Mouse (Mus musculus): ENCODE results near the gene Sugp2.
A peak's percentile ranks its signal among the peaks of the same experiment; 100 is the strongest.

The Sugp2 gene

GRCm38 (mm10) chr8:70283136-70284077, 49.4 kb downstream of the Sugp2 start:
- peak; percentile 27 to 64 for DNase-seq

GRCm38 (mm10) chr8:70284421-70284820, 50.4 kb downstream of the Sugp2 start:
- no peak for DNase-seq

GRCm38 (mm10) chr8:70285304-70285703, 51.3 kb downstream of the Sugp2 start:
- DNase-seq: no peak

- no peak for DNase-seq
Measured at GRCm38 (mm10) chr8:70286737-70287136, 52.7 kb downstream of the Sugp2 start.

GRCm38 (mm10) chr8:70293988-70294405, 60.0 kb downstream of the Sugp2 start:
- DNase-seq: no peak

- no peak for DNase-seq
Measured at GRCm38 (mm10) chr8:70300881-70301280, 66.9 kb downstream of the Sugp2 start.

GRCm38 (mm10) chr8:70302358-70302890, 68.4 kb downstream of the Sugp2 start, which contains the start of the genes Ddx49 and Cope:
TSS of gene Ddx49 (minus strand) at chr8:70302489.
TSS of gene Cope (plus strand) at chr8:70302518.
- DNase-seq: peak; percentile 96

- no peak for DNase-seq
Measured at GRCm38 (mm10) chr8:70302901-70303300, 68.9 kb downstream of the Sugp2 start.

- peak in 1 of 2 experiments; percentile 30 for DNase-seq
Measured at GRCm38 (mm10) chr8:70309311-70309710, 75.3 kb downstream of the Sugp2 start.

- no peak for DNase-seq
Measured at GRCm38 (mm10) chr8:70313399-70313798, 79.4 kb downstream of the Sugp2 start.

GRCm38 (mm10) chr8:70315624-70316510, 81.8 kb downstream of the Sugp2 start, which contains the start of gene Cers1:
TSS of gene Cers1 (plus strand) at chr8:70315775.
- peak; percentile 51 to 52 for DNase-seq

- no peak for DNase-seq
Measured at GRCm38 (mm10) chr8:70316511-70317504, 82.8 kb downstream of the Sugp2 start.

- no peak for DNase-seq
Measured at GRCm38 (mm10) chr8:70317872-70318271, 83.8 kb downstream of the Sugp2 start.

- DNase-seq: no peak
Measured at GRCm38 (mm10) chr8:70323716-70324115, 89.7 kb downstream of the Sugp2 start.

- DNase-seq: no peak
Measured at GRCm38 (mm10) chr8:70327512-70327911, 93.5 kb downstream of the Sugp2 start.

GRCm38 (mm10) chr8:70329124-70329834, 95.3 kb downstream of the Sugp2 start, which contains the start of gene Gdf1:
TSS of gene Gdf1 (plus strand) at chr8:70329817.
- DNase-seq: no peak
